Mouse (Mus musculus): ENCODE data around the gene Dtx1. TPM values are rescaled to one million over a fixed set of nuclear protein-coding genes. Genes with fewer than 3 reads are reported as not detected.

Dtx1 gene
- polyA plus RNA-seq, 1 experiment from 2014 or later = 27.5 TPM

DNA sequence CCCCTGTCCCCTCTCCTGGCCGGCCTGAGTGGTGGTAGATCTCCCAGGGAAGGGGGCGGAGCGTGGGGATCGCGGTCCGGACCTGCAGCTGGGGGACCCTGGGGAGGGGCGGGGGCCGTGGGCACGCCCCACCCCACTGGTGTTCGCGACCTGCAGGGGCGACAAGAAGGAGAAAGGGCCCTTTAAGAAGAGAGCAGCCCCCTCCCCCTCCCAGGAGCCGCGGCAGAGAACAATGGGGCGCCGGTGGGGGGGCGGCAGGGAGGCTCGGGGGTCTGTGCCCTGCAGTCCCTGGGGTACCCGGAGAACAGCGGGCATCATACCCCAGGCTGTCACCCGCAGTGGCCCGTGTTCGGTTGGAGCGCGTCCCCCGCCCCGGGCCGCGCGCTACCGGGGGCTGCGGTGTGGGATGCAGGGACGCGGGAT, 890 bp downstream of the Dtx1 start:
- peak overlapping the region; percentile 73 for H3K27ac ChIP-seq (ENCODE audit: low read depth, low read length)
- no peaks in the 10 kb centered on the region for H3K27me3 ChIP-seq (replicated peaks; ENCODE audit: control insufficient read depth, insufficient read depth, low read length)
- no peaks in the 10 kb centered on the region for H3K36me3 ChIP-seq (ENCODE audit: control insufficient read depth, insufficient read depth, low read length)
- under 1% methylated on average over 33 of the region's 34 CpGs for WGBS
- peak overlapping the region; percentile 86 for H3K9ac ChIP-seq (ENCODE audit: low read length)
- peak; percentile 60 for ATAC-seq
- H3K4me1 ChIP-seq (ENCODE audit: control insufficient read depth, insufficient read depth, low read length) = peaks cover 31% of the 10 kb centered on the region
- DNase-seq (ENCODE audit: low spot score) = peak; percentile 40
- H3K4me2 ChIP-seq (ENCODE audit: low read length) = peak overlapping the region; percentile 87
- peak overlapping the region; percentile 71 for H3K4me3 ChIP-seq (ENCODE audit: low read depth, low read length)
- H3K9me3 ChIP-seq (replicated peaks; ENCODE audit: control insufficient read depth, low read length) = no peaks in the 10 kb centered on the region

GRCm38 (mm10) chr5:120710161-120710825, 1.4 kb downstream of the Dtx1 start:
- Histone ChIP-seq H3K36me3 (ENCODE audit: control insufficient read depth, insufficient read depth, low read length) (no peaks in the 10 kb centered on the region), H3K9ac (ENCODE audit: low read length) (peak overlapping the region; percentile 86), H3K4me1 (ENCODE audit: control insufficient read depth, insufficient read depth, low read length) (peaks cover 31% of the 10 kb centered on the region), H3K27ac (ENCODE audit: low read depth, low read length) (peak overlapping the region; percentile 73), H3K27me3 (replicated peaks; ENCODE audit: control insufficient read depth, insufficient read depth, low read length) (no peaks in the 10 kb centered on the region), H3K4me3 (ENCODE audit: low read depth, low read length) (peak overlapping the region; percentile 71), H3K4me2 (ENCODE audit: low read length) (peak overlapping the region; percentile 87), H3K9me3 (replicated peaks; ENCODE audit: control insufficient read depth, low read length) (no peaks in the 10 kb centered on the region)
- DNase-seq (ENCODE audit: low spot score) = peak; percentile 65
- WGBS = 3% methylated on average over 40 of the region's 40 CpGs
- peak; percentile 38 for ATAC-seq

DNA sequence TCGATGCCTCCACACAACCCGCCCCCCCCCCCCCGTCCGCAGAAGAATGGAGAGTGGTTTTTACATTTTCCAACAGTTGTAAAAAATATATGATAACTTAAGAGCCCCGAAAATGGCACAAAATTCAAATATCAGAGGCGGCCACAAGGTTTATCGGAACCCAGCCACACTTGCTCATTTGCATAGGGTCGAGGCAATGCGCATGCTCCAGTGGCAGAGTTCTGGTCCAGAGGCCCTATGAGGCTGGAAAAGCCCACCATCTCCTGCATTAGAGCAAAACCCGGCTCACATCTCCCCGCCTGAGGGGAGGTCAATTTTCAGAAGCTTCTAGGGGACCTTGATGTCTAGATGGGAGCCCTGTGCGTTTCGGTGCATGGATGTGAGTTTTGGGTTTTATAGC, 4.8 kb downstream of the Dtx1 start:
- H3K27ac ChIP-seq (ENCODE audit: low read depth, low read length) = no peak overlapping the region
- H3K27me3 ChIP-seq (replicated peaks; ENCODE audit: control insufficient read depth, insufficient read depth, low read length) = no peaks in the 10 kb centered on the region
- peaks cover 34% of the 10 kb centered on the region for H3K4me1 ChIP-seq (ENCODE audit: control insufficient read depth, insufficient read depth, low read length)
- H3K4me3 ChIP-seq (ENCODE audit: low read depth, low read length) = 0 out of 2 replicates have a peak overlapping the region, but pooled peaks have one; percentile 15
- DNase-seq (ENCODE audit: low spot score) (no peak), ATAC-seq (no peak)
- peak overlapping the region; percentile 51 for H3K4me2 ChIP-seq (ENCODE audit: low read length)
- H3K36me3 ChIP-seq (ENCODE audit: control insufficient read depth, insufficient read depth, low read length) = no peaks in the 10 kb centered on the region
- WGBS = 40% methylated on average over 13 of the region's 13 CpGs
- H3K9ac ChIP-seq (ENCODE audit: low read length) = peak overlapping the region; percentile 40; the same call in 1 of the 2 replicates
- no peaks in the 10 kb centered on the region for H3K9me3 ChIP-seq (replicated peaks; ENCODE audit: control insufficient read depth, low read length)

- Histone ChIP-seq H3K4me2 (ENCODE audit: low read length) (peak overlapping the region; percentile 51), H3K4me3 (ENCODE audit: low read depth, low read length) (0 out of 2 replicates have a peak overlapping the region, but pooled peaks have one; percentile 15), H3K9ac (ENCODE audit: low read length) (peak overlapping the region; percentile 40; the same call in 1 of the 2 replicates), H3K36me3 (ENCODE audit: control insufficient read depth, insufficient read depth, low read length) (no peaks in the 10 kb centered on the region), H3K27ac (ENCODE audit: low read depth, low read length) (peak overlapping the region; percentile 55; the same call in 1 of the 2 replicates), H3K4me1 (ENCODE audit: control insufficient read depth, insufficient read depth, low read length) (peaks cover 31% of the 10 kb centered on the region), H3K9me3 (replicated peaks; ENCODE audit: control insufficient read depth, low read length) (no peaks in the 10 kb centered on the region), H3K27me3 (replicated peaks; ENCODE audit: control insufficient read depth, insufficient read depth, low read length) (no peaks in the 10 kb centered on the region)
- WGBS = 7% methylated on average over 16 of the region's 16 CpGs
- no peak for ATAC-seq
- DNase-seq (ENCODE audit: low spot score) = peak; percentile 65
Observed at GRCm38 (mm10) chr5:120706541-120706940, 5.2 kb downstream of the Dtx1 start.

GRCm38 (mm10) chr5:120704421-120704820, 7.3 kb downstream of the Dtx1 start:
- no peak overlapping the region for H3K4me2 ChIP-seq (ENCODE audit: low read length)
- 45% methylated on average over 6 of the region's 6 CpGs for WGBS
- no peaks in the 10 kb centered on the region for H3K27me3 ChIP-seq (replicated peaks; ENCODE audit: control insufficient read depth, insufficient read depth, low read length)
- H3K27ac ChIP-seq (ENCODE audit: low read depth, low read length) = no peak overlapping the region
- no peak overlapping the region for H3K4me3 ChIP-seq (ENCODE audit: low read depth, low read length)
- H3K9me3 ChIP-seq (replicated peaks; ENCODE audit: control insufficient read depth, low read length) = no peaks in the 10 kb centered on the region
- no peak for ATAC-seq
- no peak overlapping the region for H3K9ac ChIP-seq (ENCODE audit: low read length)
- peaks cover 22% of the 10 kb centered on the region for H3K4me1 ChIP-seq (ENCODE audit: control insufficient read depth, insufficient read depth, low read length)
- no peak for DNase-seq (ENCODE audit: low spot score)
- no peaks in the 10 kb centered on the region for H3K36me3 ChIP-seq (ENCODE audit: control insufficient read depth, insufficient read depth, low read length)

DNA sequence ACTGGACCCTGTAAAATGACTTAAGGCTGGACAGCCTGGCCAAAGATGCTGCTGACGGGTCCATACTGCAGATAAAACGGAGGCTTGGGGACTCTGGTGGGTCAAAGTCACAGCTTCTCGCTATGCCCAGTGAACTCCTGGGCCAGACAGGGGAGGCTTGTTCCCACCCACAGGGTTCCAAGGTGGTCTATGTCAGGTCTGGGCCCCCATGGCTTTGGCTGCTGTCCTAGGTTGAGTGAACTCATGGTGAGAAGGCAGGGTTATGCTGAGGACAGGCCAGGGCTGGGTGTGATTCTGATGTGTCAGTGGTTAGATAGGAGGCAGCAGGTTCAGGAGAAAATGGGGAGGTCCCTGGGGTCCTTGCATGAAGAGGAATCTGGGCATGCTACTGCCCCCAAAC, 8.1 kb downstream of the Dtx1 start:
- H3K4me3 ChIP-seq (ENCODE audit: low read depth, low read length) = no peak overlapping the region
- H3K9ac ChIP-seq (ENCODE audit: low read length) = no peak overlapping the region
- no peak overlapping the region for H3K27ac ChIP-seq (ENCODE audit: low read depth, low read length)
- no peak for DNase-seq (ENCODE audit: low spot score)
- 71% methylated on average over 3 of the region's 3 CpGs for WGBS
- no peaks in the 10 kb centered on the region for H3K9me3 ChIP-seq (replicated peaks; ENCODE audit: control insufficient read depth, low read length)
- no peak for ATAC-seq
- H3K4me1 ChIP-seq (ENCODE audit: control insufficient read depth, insufficient read depth, low read length) = peaks cover 18% of the 10 kb centered on the region; the same call in 1 of the 2 replicates
- H3K4me2 ChIP-seq (ENCODE audit: low read length) = no peak overlapping the region
- H3K36me3 ChIP-seq (ENCODE audit: control insufficient read depth, insufficient read depth, low read length) = no peaks in the 10 kb centered on the region
- no peaks in the 10 kb centered on the region for H3K27me3 ChIP-seq (replicated peaks; ENCODE audit: control insufficient read depth, insufficient read depth, low read length)

GRCm38 (mm10) chr5:120702969-120703368, 8.8 kb downstream of the Dtx1 start:
- H3K4me2 ChIP-seq (ENCODE audit: low read length) = no peak overlapping the region
- no peak for DNase-seq (ENCODE audit: low spot score)
- H3K36me3 ChIP-seq (ENCODE audit: control insufficient read depth, insufficient read depth, low read length) = no peaks in the 10 kb centered on the region
- ATAC-seq = no peak
- no peak overlapping the region for H3K4me3 ChIP-seq (ENCODE audit: low read depth, low read length)
- no peaks in the 10 kb centered on the region for H3K27me3 ChIP-seq (replicated peaks; ENCODE audit: control insufficient read depth, insufficient read depth, low read length)
- peak overlapping the region; percentile 1; the same call in 1 of the 2 replicates for H3K27ac ChIP-seq (ENCODE audit: low read depth, low read length)
- H3K9ac ChIP-seq (ENCODE audit: low read length) = no peak overlapping the region
- H3K9me3 ChIP-seq (replicated peaks; ENCODE audit: control insufficient read depth, low read length) = no peaks in the 10 kb centered on the region
- H3K4me1 ChIP-seq (ENCODE audit: control insufficient read depth, insufficient read depth, low read length) = peaks cover 17% of the 10 kb centered on the region; the same call in 1 of the 2 replicates
- 79% methylated on average over 2 of the region's 2 CpGs for WGBS

GRCm38 (mm10) chr5:120702421-120702820, 9.3 kb downstream of the Dtx1 start:
- Histone ChIP-seq H3K27ac (ENCODE audit: low read depth, low read length) (no peak overlapping the region), H3K27me3 (replicated peaks; ENCODE audit: control insufficient read depth, insufficient read depth, low read length) (no peaks in the 10 kb centered on the region), H3K36me3 (ENCODE audit: control insufficient read depth, insufficient read depth, low read length) (no peaks in the 10 kb centered on the region), H3K9ac (ENCODE audit: low read length) (no peak overlapping the region), H3K4me3 (ENCODE audit: low read depth, low read length) (no peak overlapping the region), H3K4me1 (ENCODE audit: control insufficient read depth, insufficient read depth, low read length) (peaks cover 17% of the 10 kb centered on the region; the same call in 1 of the 2 replicates), H3K9me3 (replicated peaks; ENCODE audit: control insufficient read depth, low read length) (no peaks in the 10 kb centered on the region), H3K4me2 (ENCODE audit: low read length) (no peak overlapping the region)
- WGBS = 71% methylated on average over 4 of the region's 4 CpGs
- ATAC-seq = no peak
- no peak for DNase-seq (ENCODE audit: low spot score)
